Mouse (Mus musculus): ENCODE measurements around the gene Dclk3.

DNA sequence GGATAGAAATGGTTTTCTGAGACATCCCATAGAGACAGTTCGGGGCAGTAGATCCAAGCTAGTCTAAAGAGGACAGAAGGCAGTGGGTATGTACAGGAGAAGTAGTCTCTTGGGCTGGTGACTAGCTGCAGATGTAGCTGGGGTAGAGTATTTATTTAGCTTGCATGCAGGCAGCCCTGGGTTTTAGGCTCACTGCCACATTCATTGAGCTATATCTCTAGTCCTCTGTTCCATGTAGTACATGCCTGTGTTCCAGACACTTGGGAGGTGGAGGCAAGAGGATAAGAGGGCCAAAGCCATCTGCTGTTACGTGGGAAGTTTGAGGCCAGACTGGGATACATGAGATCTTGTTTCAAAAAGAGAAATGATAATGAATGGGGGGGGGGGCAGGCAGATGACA is 3.5 kb upstream of the Dclk3 start:
- TF ChIP-seq CTCF (IDR thresholded peaks at IDR 0.05; ENCODE audit: low read depth, low read length), result no peak
- TF ChIP-seq POLR2AphosphoS5 (IDR thresholded peaks at IDR 0.05; ENCODE audit: insufficient replicate concordance, low read depth, low read length), result no peak
- no peak for TF ChIP-seq GATA1 (IDR thresholded peaks at IDR 0.05; ENCODE audit: borderline replicate concordance, low read length)
- TF ChIP-seq TAL1 (conservative IDR thresholded peaks at IDR 0.05; ENCODE audit: low read depth, low read length), result no peak
- no peak for TF ChIP-seq GATA2 (IDR thresholded peaks at IDR 0.05; ENCODE audit: borderline replicate concordance, low read depth, low read length)

Measured in G1E (cell line).